Mouse (Mus musculus): ENCODE measurements around the gene Uts2b. TPM values are rescaled to one million over a fixed set of nuclear protein-coding genes. Genes with fewer than 3 reads are reported as not detected.

Uts2b gene
- polyA plus RNA-seq, 1 experiment from 2014 or later, result 0.22 TPM

DNA sequence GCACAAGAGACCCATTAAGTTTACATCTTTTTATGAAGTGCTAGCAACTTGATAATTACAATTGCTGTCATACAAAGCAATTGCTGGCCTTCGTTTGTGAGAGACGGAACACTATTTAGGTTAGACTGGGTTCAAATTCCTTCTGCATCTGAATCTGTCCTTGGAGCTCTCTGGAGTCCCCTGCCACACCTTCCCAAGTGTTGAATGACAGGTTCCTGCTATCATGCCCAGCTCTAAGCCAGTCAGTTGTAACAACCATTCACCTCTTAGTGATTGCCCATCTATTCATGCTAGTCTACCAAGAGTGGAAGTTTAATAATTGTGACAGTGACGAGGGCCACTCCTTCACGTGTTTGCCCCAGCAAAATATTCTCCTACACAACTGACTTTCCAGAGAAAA lies 12.2 kb upstream of the Uts2b start:
- Histone ChIP-seq H3K4me2 (ENCODE audit: low read depth, low read length) (no peak overlapping the region), H3K4me1 (ENCODE audit: control insufficient read depth, insufficient read depth, low read length) (no peaks in the 10 kb centered on the region), H3K27me3 (replicated peaks; ENCODE audit: control insufficient read depth, insufficient read depth, low read length) (no peaks in the 10 kb centered on the region), H3K9me3 (ENCODE audit: control insufficient read depth, low read length) (no peaks in the 10 kb centered on the region), H3K9ac (ENCODE audit: low read depth, low read length) (no peak overlapping the region), H3K27ac (ENCODE audit: low read length) (no peak overlapping the region), H3K36me3 (ENCODE audit: control insufficient read depth, insufficient read depth, low read length) (no peaks in the 10 kb centered on the region), H3K4me3 (ENCODE audit: low read length) (no peak overlapping the region)
- peak; percentile 61 for ATAC-seq
- 75% methylated on average over 4 of the region's 4 CpGs for WGBS

GRCm38 (mm10) chr16:27376556-27376955 lies 6.5 kb upstream of the Uts2b start:
- Histone ChIP-seq H3K4me1 (ENCODE audit: control insufficient read depth, insufficient read depth, low read length) (no peaks in the 10 kb centered on the region), H3K9me3 (ENCODE audit: control insufficient read depth, low read length) (no peaks in the 10 kb centered on the region), H3K9ac (ENCODE audit: low read depth, low read length) (no peak overlapping the region), H3K4me2 (ENCODE audit: low read depth, low read length) (no peak overlapping the region), H3K27me3 (replicated peaks; ENCODE audit: control insufficient read depth, insufficient read depth, low read length) (no peaks in the 10 kb centered on the region), H3K4me3 (ENCODE audit: low read length) (no peak overlapping the region), H3K27ac (ENCODE audit: low read length) (no peak overlapping the region), H3K36me3 (ENCODE audit: control insufficient read depth, insufficient read depth, low read length) (no peaks in the 10 kb centered on the region)
- ATAC-seq, result no peak

- Histone ChIP-seq H3K9ac (ENCODE audit: low read depth, low read length) (no peak overlapping the region), H3K36me3 (ENCODE audit: control insufficient read depth, insufficient read depth, low read length) (no peaks in the 10 kb centered on the region), H3K27me3 (replicated peaks; ENCODE audit: control insufficient read depth, insufficient read depth, low read length) (no peaks in the 10 kb centered on the region), H3K4me3 (ENCODE audit: low read length) (no peak overlapping the region), H3K27ac (ENCODE audit: low read length) (0 out of 2 replicates have a peak overlapping the region, but pooled peaks have one; percentile 33), H3K4me2 (ENCODE audit: low read depth, low read length) (0 out of 2 replicates have a peak overlapping the region, but pooled peaks have one; percentile 15), H3K4me1 (ENCODE audit: control insufficient read depth, insufficient read depth, low read length) (no peaks in the 10 kb centered on the region), H3K9me3 (ENCODE audit: control insufficient read depth, low read length) (no peaks in the 10 kb centered on the region)
- ATAC-seq, result peak; percentile 93
- whole genome bisulfite sequencing, result 59% methylated on average over 2 of the region's 2 CpGs
Measured at GRCm38 (mm10) chr16:27375318-27375717, 5.3 kb upstream of the Uts2b start.

DNA sequence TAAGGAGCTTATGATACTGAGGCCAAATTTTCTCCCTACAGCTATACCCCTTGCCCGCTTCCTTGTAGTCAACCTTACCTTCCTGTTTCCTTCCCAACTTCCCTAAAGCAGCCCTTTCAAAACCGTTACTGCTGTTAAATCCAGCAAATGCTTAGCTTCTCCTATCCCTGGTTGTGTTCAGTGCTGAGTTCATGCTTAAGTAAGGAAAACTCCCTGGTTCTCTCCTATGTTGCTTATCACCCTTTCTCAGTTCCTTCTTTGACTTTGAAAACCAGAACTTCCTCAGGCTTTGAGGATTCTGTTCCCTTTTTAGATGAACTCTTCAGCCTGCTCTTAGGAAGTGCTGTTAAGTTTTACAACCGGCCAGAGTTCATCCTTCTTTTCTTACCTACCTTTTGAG lies 4.1 kb upstream of the Uts2b start:
- H3K27me3 ChIP-seq (replicated peaks; ENCODE audit: control insufficient read depth, insufficient read depth, low read length), result no peaks in the 10 kb centered on the region
- no peaks in the 10 kb centered on the region for H3K36me3 ChIP-seq (ENCODE audit: control insufficient read depth, insufficient read depth, low read length)
- H3K4me3 ChIP-seq (ENCODE audit: low read length), result no peak overlapping the region
- ATAC-seq, result peak; percentile 48; the same call in 1 of the 2 replicates
- H3K4me2 ChIP-seq (ENCODE audit: low read depth, low read length), result no peak overlapping the region
- WGBS, result 62% methylated on average over 3 of the region's 3 CpGs
- H3K9ac ChIP-seq (ENCODE audit: low read depth, low read length), result no peak overlapping the region
- H3K27ac ChIP-seq (ENCODE audit: low read length), result peak overlapping the region; percentile 57; the same call in 1 of the 2 replicates
- H3K4me1 ChIP-seq (ENCODE audit: control insufficient read depth, insufficient read depth, low read length), result no peaks in the 10 kb centered on the region
- H3K9me3 ChIP-seq (ENCODE audit: control insufficient read depth, low read length), result no peaks in the 10 kb centered on the region

DNA sequence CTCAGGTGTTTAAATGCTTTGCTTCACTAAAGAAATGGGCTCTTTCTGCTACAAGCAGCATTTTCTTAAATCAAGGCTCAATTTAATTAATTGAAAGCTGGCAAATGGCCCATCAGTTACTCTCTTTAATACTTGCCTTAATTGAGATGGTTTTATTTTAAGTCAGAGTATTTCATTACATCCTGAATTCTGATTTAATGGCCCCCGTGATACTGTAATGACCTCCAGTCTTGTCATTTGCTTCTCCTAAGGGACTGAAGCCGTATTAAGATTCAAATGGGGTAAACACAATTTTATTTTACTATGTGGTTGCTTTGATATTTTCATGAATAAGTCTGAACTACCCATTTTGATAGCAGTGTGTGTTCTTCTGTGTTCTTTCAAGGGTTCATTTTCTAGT lies 661 bp upstream of the Uts2b start:
- ATAC-seq, result no peak
- 88% methylated on average over 2 of the region's 2 CpGs for WGBS
- no peaks in the 10 kb centered on the region for H3K36me3 ChIP-seq (ENCODE audit: control insufficient read depth, insufficient read depth, low read length)
- no peaks in the 10 kb centered on the region for H3K27me3 ChIP-seq (replicated peaks; ENCODE audit: control insufficient read depth, insufficient read depth, low read length)
- no peak overlapping the region for H3K9ac ChIP-seq (ENCODE audit: low read depth, low read length)
- H3K27ac ChIP-seq (ENCODE audit: low read length), result no peak overlapping the region
- no peak overlapping the region for H3K4me2 ChIP-seq (ENCODE audit: low read depth, low read length)
- no peaks in the 10 kb centered on the region for H3K9me3 ChIP-seq (ENCODE audit: control insufficient read depth, low read length)
- no peak overlapping the region for H3K4me3 ChIP-seq (ENCODE audit: low read length)
- H3K4me1 ChIP-seq (ENCODE audit: control insufficient read depth, insufficient read depth, low read length), result no peaks in the 10 kb centered on the region

DNA sequence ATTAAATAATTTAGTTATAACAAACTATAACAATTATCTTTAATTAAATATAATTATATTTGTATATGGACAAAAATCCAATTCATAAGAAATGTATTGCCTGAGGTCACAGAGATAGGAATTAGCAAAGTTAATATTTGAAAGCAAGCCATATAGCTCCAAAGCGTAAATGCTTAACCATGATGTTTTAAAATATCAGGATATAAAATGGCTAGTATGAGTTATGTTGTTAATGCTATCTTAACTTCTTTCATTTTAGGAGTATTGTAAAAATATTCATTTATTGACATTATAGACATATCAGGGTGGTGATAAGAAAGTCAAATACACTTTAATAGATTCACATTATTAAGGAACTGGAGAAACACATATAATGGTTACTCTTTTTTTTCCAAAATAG lies 10.0 kb downstream of the Uts2b start:
- no peak overlapping the region for H3K27ac ChIP-seq (ENCODE audit: low read length)
- H3K4me3 ChIP-seq (ENCODE audit: low read length), result no peak overlapping the region
- no peaks in the 10 kb centered on the region for H3K27me3 ChIP-seq (replicated peaks; ENCODE audit: control insufficient read depth, insufficient read depth, low read length)
- no peaks in the 10 kb centered on the region for H3K36me3 ChIP-seq (ENCODE audit: control insufficient read depth, insufficient read depth, low read length)
- H3K9me3 ChIP-seq (ENCODE audit: control insufficient read depth, low read length), result no peaks in the 10 kb centered on the region
- H3K9ac ChIP-seq (ENCODE audit: low read depth, low read length), result no peak overlapping the region
- H3K4me2 ChIP-seq (ENCODE audit: low read depth, low read length), result no peak overlapping the region
- no peaks in the 10 kb centered on the region for H3K4me1 ChIP-seq (ENCODE audit: control insufficient read depth, insufficient read depth, low read length)
- peak; percentile 53 for ATAC-seq
- WGBS, result 69% methylated on average over 1 of the region's 1 CpGs

GRCm38 (mm10) chr16:27354464-27354863 lies 15.6 kb downstream of the Uts2b start:
- ATAC-seq, result no peak
- no peak overlapping the region for H3K4me2 ChIP-seq (ENCODE audit: low read depth, low read length)
- no peaks in the 10 kb centered on the region for H3K4me1 ChIP-seq (ENCODE audit: control insufficient read depth, insufficient read depth, low read length)
- H3K9ac ChIP-seq (ENCODE audit: low read depth, low read length), result no peak overlapping the region
- WGBS, result 72% methylated on average over 2 of the region's 2 CpGs
- no peak overlapping the region for H3K4me3 ChIP-seq (ENCODE audit: low read length)
- H3K27ac ChIP-seq (ENCODE audit: low read length), result no peak overlapping the region
- H3K9me3 ChIP-seq (ENCODE audit: control insufficient read depth, low read length), result no peaks in the 10 kb centered on the region
- H3K36me3 ChIP-seq (ENCODE audit: control insufficient read depth, insufficient read depth, low read length), result no peaks in the 10 kb centered on the region
- H3K27me3 ChIP-seq (replicated peaks; ENCODE audit: control insufficient read depth, insufficient read depth, low read length), result no peaks in the 10 kb centered on the region

- no peak overlapping the region for H3K27ac ChIP-seq (ENCODE audit: low read length)
- 87% methylated on average over 7 of the region's 7 CpGs for WGBS
- no peak overlapping the region for H3K9ac ChIP-seq (ENCODE audit: low read depth, low read length)
- ATAC-seq, result no peak
- H3K27me3 ChIP-seq (replicated peaks; ENCODE audit: control insufficient read depth, insufficient read depth, low read length), result no peaks in the 10 kb centered on the region
- H3K4me2 ChIP-seq (ENCODE audit: low read depth, low read length), result no peak overlapping the region
- H3K9me3 ChIP-seq (ENCODE audit: control insufficient read depth, low read length), result no peaks in the 10 kb centered on the region
- no peak overlapping the region for H3K4me3 ChIP-seq (ENCODE audit: low read length)
- no peaks in the 10 kb centered on the region for H3K4me1 ChIP-seq (ENCODE audit: control insufficient read depth, insufficient read depth, low read length)
- no peaks in the 10 kb centered on the region for H3K36me3 ChIP-seq (ENCODE audit: control insufficient read depth, insufficient read depth, low read length)
Measured at GRCm38 (mm10) chr16:27349878-27350532, 20.0 kb downstream of the Uts2b start.

GRCm38 (mm10) chr16:27349235-27349634 lies 20.8 kb downstream of the Uts2b start:
- Histone ChIP-seq H3K27me3 (replicated peaks; ENCODE audit: control insufficient read depth, insufficient read depth, low read length) (no peaks in the 10 kb centered on the region), H3K9me3 (ENCODE audit: control insufficient read depth, low read length) (no peaks in the 10 kb centered on the region), H3K27ac (ENCODE audit: low read length) (no peak overlapping the region), H3K4me2 (ENCODE audit: low read depth, low read length) (no peak overlapping the region), H3K4me3 (ENCODE audit: low read length) (no peak overlapping the region), H3K36me3 (ENCODE audit: control insufficient read depth, insufficient read depth, low read length) (no peaks in the 10 kb centered on the region), H3K4me1 (ENCODE audit: control insufficient read depth, insufficient read depth, low read length) (no peaks in the 10 kb centered on the region), H3K9ac (ENCODE audit: low read depth, low read length) (no peak overlapping the region)
- WGBS, result 97% methylated on average over 2 of the region's 2 CpGs
- ATAC-seq, result no peak

GRCm38 (mm10) chr16:27348359-27348758 lies 21.7 kb downstream of the Uts2b start:
- no peak for ATAC-seq
- no peaks in the 10 kb centered on the region for H3K4me1 ChIP-seq (ENCODE audit: control insufficient read depth, insufficient read depth, low read length)
- H3K9ac ChIP-seq (ENCODE audit: low read depth, low read length), result no peak overlapping the region
- no peak overlapping the region for H3K27ac ChIP-seq (ENCODE audit: low read length)
- H3K9me3 ChIP-seq (ENCODE audit: control insufficient read depth, low read length), result no peaks in the 10 kb centered on the region
- H3K36me3 ChIP-seq (ENCODE audit: control insufficient read depth, insufficient read depth, low read length), result no peaks in the 10 kb centered on the region
- H3K27me3 ChIP-seq (replicated peaks; ENCODE audit: control insufficient read depth, insufficient read depth, low read length), result no peaks in the 10 kb centered on the region
- no peak overlapping the region for H3K4me2 ChIP-seq (ENCODE audit: low read depth, low read length)
- no peak overlapping the region for H3K4me3 ChIP-seq (ENCODE audit: low read length)
- 64% methylated on average over 1 of the region's 1 CpGs for WGBS

All from intestine, embryonic 16.5 days (tissue).